Mouse (Mus musculus): ENCODE data around the gene Pitpnm3.

The Pitpnm3 gene

DNA sequence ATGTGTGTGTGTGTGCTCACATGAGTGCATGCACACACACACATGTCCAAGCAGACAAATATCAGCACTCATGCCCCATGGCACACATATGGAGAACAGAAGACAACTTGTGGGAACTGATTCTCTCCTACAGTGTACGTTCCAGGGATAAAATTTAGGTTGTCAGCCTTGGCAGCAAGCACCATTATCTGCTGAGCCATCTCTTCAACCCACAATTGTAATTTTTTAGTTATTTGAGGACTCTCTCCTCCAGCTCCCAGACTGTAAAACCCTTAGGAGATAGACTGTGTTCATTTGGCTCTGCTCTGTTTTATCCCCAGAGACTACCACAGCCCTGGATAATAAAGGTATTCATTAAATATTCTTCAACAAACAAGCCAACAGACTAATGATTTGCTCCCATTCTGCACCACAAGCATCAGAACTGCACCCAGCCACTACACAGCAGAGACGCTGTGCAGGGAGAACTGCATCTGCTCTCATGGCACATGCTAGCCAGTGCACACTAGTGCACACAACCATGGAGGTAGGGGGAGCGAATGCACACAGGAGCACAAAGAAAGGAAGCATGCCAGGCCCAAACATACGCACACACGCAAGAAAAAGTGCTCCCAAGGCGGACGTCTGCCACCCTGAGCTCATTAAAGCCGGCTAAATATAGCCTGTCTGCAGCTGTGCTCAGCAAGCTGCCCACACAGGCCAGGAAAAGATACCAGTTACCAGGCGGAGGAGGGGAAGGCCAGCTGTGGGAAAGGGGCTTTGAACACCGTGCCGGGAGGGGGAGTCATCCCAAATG is 49.1 kb downstream of the Pitpnm3 start:
- peak; percentile 50 for DNase-seq

GRCm38 (mm10) chr11:72084337-72084736 is 51.2 kb downstream of the Pitpnm3 start:
- no peak for DNase-seq

DNA sequence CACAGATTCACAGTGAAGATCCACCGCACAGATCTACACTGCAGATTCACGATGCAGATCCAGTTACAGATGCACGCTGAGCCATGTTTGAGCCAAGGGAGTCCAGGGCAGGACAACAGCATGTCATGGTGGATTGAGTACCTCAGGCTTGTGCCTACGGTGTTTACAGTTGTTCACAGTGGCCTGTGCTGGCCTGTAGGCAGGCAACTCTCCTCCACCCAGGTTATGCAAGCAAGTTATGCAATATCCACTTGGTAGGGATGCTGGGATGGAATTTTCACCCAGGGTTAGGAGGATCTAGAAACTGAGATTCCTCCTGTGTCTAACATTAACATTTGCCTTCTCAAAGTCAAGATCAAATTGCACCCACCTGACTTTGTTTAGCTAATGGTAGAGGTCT is 53.0 kb downstream of the Pitpnm3 start:
- DNase-seq, result no peak

DNA sequence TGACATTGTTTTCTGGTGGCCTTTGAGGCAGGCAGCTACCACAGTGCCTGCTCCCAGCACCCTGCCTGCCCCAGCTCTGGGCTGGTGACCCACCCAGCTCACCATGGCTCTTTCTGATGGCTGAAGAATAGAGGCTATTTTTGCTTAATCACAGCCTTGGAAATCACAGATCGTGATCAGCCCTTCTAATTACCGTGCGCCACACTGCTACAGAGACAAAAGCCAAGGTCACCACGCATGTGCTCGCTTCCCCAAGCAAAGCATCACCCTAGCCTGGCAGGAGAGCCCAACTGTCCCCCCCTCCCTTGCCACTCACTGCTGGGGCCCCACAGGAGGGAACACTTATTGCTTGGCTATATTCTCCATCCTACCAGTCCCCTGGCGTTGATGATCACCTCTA is 55.1 kb downstream of the Pitpnm3 start:
- DNase-seq, result no peak

- DNase-seq, result no peak
Observed at GRCm38 (mm10) chr11:72078647-72079046, 56.9 kb downstream of the Pitpnm3 start.

- DNase-seq, result no peak
Observed at GRCm38 (mm10) chr11:72078056-72078455, 57.5 kb downstream of the Pitpnm3 start.

DNA sequence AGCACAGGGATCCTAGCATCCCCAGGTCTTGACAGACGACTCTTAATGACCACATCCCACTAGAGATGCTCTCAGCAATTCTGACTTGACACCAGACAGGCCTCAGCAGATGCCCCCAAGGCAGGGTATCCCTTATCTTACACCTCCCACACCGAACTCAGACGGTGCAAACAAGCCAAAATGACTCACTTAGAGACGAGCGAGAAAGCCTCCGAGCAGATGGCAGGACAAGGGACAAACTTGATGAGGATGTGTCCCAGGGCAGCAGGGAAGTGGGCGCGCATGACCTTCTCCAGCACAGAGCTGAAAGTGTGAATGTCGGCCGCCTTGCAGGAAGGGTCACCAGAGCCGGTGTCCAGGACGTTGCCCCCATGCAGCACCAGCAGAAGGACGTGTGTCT is 61.3 kb downstream of the Pitpnm3 start:
- no peak for DNase-seq

GRCm38 (mm10) chr11:72072331-72072905 is 63.2 kb downstream of the Pitpnm3 start:
- DNase-seq, result no peak

DNA sequence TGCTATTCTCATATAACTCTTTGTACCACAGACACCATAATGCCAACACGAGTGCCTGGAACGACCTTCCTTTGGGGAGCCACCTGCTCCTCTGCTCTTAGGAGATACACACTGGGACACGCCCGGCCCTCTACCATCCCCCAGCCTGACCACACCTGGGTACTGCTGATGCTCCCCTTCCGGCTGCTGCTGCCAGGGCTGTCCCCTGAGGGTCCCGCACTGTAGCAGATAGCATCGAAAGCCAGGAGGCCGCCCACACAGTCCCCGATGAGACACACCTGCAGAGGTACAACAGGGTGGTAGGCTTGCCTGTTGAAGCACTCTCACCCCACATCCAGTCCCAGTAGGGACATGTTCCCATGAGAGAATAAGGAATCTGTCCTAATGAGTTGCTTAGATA is 64.8 kb downstream of the Pitpnm3 start:
- DNase-seq, result no peak

- no peak for DNase-seq
Observed at GRCm38 (mm10) chr11:72068026-72068425, 67.6 kb downstream of the Pitpnm3 start.

DNA sequence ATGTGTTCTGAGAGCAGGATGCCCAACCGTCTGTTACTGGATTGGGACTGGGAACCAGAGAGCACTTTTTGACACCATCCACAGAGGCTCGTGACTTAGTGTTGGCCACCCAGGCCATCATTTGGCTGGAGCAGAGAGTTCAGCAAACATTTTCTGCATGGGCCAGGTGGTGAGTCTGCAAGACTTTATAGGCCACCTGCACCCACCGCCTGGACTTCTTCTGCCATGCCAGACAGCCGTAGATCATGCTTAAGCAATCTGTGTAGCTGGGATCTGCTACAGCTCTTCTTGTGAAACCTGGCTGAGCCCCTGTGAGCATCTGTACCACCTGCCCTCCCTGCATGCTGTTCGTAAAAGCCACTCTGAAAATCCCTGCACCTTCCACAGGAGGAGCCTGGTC is 68.3 kb downstream of the Pitpnm3 start:
- no peak for DNase-seq

DNA sequence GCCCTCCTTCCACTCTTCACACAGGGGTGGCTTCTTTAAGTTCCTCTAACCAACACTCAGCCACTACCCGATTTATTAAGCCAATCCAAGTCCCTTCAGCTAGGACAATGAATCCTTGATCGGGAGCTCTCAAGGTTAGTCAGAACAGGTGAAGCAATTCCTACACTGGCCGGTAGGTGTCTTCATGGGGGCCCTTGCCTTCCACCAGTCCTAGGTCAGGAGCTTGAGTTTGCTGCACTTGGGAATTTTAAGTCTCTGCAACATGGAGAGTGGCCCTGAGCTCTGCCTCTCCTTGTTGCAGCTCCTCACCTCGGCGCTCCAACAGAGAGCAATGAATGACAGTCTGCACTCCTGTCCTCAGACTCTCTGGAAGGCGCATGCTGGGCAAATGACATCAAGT is 69.2 kb downstream of the Pitpnm3 start:
- no peak for DNase-seq

- DNase-seq, result peak; percentile 52
Observed at GRCm38 (mm10) chr11:72065103-72065502, 70.5 kb downstream of the Pitpnm3 start.

DNA sequence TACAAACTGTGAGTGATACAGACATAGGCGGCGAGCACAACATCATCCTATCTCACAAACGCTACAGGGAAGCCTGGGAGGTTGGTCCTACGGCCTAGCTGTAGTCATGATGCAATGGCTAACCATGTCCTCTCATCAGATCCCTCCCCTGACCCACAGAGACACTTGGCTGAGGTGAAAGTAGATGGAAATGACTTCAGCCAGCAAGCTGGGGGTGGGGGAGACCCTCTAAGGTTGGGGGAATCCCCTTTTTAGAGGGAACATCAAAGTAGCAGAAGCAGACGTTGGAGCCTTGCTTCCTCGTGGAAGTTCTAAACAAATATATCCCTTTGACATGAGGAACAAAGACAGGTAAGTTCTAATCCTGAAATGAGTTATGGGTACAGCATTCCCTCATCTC is 71.2 kb downstream of the Pitpnm3 start:
- no peak for DNase-seq

DNA sequence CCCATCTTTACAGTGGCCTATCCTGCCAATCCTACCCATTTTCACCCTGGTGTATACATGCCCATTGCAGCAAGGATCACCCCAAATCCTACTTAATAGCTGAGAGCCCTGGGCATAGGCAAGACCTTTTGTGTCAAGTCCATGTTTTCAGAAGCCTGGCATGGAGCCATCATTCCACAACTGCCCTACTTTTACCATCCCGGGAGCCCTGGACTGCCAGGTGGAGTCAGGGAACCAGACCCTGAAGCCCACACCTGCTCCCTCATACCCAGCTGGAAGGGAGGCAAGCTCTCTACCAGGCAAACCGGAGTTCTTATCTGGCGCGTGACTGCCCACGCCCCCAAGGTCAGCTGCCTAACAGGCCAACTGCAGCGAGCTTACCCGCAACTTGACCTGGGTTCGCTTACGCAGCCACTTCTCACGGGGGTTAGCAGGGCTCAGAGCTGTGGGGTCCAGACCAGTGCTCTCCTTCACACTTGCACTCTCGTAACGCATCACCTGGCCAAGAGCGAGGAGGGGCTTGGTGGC is 74.4 kb downstream of the Pitpnm3 start:
- no peak for DNase-seq

DNA sequence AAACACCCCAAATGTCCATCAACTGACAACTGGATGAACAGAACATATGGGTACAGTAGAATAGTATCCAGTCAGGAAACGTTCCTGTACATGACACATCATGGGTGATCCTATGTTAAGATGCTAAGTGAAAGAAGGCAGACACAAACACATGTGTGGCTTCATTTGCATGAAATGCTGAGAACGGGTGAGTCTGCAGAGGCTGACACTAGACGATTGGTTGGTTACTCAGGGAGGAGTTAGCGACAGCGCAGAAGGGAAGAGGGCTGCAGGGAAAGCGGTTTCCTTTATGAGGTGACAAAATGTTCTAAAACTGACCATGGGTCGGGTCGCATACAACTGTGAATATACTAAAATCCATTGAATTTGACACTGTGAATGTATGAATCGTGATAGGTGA is 75.2 kb downstream of the Pitpnm3 start:
- no peak for DNase-seq

GRCm38 (mm10) chr11:72057166-72057565 is 78.4 kb downstream of the Pitpnm3 start:
- no peak for DNase-seq

GRCm38 (mm10) chr11:72055176-72055575 is 80.4 kb downstream of the Pitpnm3 start:
- DNase-seq, result no peak

DNA sequence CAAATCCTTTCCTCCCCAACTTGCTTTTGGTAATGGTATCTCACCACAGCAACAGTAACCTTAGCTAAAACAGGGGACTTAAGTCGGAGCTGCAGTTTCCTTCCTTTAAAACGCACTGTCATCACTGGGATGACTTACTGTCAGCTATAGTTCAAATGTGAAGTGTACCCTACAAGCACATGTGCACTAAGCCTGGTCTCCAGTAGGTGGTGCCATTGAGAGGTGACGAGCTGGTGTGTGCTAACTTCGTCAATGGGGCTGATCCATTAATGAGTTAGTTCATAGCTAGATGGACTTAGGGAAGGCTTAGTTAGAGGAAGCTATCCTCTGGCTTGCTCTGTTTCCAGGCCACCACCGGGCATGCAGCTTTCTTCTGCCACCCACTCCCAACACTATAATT is 82.9 kb downstream of the Pitpnm3 start:
- DNase-seq, result peak; percentile 80

DNA sequence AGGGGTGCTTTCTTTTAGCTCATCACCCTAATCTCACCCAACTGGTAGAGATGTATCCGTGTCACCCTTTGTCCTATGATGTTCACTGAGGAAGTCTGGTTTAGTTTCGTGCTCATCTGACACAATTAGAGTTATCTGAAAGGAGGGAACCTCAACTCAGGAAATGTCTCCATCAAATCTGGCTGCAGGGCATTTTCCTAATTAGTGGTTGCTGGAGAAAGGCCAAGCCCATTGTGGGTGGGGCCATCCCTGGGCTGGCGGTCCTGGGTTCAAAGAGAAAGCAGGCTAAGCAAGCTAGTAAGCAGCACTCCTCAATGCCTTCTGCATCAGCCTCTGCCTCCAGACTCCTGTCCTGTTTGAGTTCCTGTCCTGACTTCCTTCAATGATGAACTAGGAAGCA is 83.4 kb downstream of the Pitpnm3 start:
- no peak for DNase-seq

DNA sequence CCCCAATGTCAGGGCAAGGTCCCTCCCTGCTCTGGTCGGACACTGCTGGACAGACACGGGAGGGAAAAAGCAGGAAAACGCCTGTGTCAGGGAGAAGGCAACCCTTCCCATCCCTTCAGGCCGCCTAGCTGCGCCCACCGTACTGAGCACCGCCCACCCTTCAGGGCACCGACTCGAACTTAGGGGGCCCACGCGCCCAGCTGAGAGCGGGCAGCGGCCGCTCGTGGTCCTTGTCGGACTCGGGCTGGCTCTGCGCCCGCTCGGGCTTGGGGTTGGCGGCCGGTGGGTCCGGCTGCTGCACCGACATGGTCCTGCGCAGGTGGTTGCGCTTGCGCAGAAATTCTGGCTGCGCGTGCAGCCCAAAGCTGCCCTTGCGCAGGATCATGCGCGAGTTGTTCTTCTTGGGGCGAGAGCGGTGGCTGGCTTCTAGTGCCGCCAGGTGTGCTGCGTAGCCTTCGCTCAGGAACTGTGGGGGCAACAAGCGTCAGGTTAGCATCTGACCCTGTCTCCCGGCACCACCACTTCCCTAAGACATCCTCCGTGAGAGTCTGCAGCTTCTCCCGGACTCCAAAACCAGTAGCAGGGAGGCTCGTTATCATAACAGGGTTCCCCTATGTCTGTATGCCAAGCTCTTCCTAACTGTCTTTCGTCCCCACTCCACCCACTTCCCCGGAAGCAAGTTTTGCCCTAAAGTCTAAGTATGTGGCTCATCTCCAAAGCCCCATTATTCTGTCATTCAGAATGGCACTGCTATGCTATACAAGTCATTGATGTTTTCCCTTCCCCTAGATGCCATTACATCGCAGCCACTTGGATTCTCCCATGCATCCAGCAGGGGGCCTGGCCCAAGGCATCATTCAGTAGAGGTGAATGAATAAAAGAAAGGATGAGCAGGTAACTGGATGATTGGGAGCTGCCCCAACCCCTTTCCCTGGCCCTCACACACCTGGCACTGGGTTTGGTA is 84.4 kb downstream of the Pitpnm3 start:
- DNase-seq, result peak; percentile 63

- peak; percentile 51 for DNase-seq
Observed at GRCm38 (mm10) chr11:72050168-72050894, 85.2 kb downstream of the Pitpnm3 start.
